Mouse (Mus musculus): ENCODE measurements around the gene Abca3. TPM values are rescaled to one million over a fixed set of nuclear protein-coding genes. Genes with fewer than 3 reads are reported as not detected.
"Not testable (repeated sequence)": the region's sequence is repeated elsewhere in the genome, so short reads cannot be mapped to it uniquely, and the experiment has no call there.

The Abca3 gene
- polyA plus RNA-seq, 1 experiment from 2014 or later, result 30.4 TPM

DNA sequence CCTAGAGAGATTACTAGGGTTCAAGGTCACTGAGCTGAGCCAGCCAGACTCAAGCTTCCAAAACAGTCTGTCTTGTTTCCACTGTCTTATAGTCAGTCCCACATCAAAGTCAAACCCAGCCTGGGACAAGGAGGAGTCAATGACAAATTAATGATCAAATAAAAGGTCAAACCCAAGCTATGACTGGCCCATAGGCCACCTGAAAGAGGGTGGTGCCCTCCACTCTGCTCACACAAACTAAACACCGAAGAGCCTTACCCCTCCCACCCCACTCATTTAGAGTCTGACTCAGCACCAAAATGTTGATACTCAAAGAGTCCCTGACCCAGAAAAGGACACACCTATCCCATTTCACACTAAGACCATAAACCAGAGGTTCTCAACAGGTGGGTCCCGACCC is 101.6 kb downstream of the Abca3 start:
- H3K4me3 ChIP-seq (ENCODE audit: low read depth, low read length), result no peak overlapping the region
- no peak overlapping the region for H3K27ac ChIP-seq (ENCODE audit: low read depth, low read length)

DNA sequence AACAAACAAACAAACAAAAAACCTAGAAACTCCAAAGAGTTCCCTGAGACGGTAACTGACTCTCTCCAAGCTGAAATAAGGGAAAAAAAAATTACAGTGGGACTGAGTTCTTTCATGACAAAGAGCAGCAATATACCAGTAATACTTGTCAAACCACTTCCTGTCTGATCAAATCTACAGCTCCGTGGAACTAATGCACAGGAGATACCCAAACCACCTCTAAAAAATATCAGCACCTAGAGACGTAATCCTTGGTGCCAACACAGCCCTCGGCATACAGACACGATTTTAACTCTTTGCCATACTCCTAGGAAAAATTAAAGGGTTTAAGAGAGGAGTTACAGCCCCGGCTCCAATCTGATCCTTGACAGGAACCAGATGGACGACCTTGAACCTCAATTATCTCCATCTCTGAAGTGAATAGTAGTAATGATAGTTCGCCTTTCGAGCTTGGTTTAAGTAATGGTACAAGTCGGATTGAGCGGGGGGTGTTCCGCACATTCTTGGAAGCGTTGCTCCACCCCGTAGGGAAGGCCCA is 102.5 kb downstream of the Abca3 start:
- no peak for ATAC-seq (replicated peaks; ENCODE audit: low FRiP score)
- peak overlapping the region; percentile 98 for H3K9ac ChIP-seq (ENCODE audit: low read depth, low read length)

More for the DNA sequence above, 101.6 kb downstream of the Abca3 start:
- DNase-seq (ENCODE audit: low spot score) (no peak), ATAC-seq (replicated peaks; ENCODE audit: low FRiP score) (no peak)
- no peak overlapping the region for H3K9ac ChIP-seq (ENCODE audit: low read depth, low read length)
- H3K4me1 ChIP-seq (replicated peaks; ENCODE audit: control insufficient read depth, insufficient read depth, low read length), result peaks cover 11% of the 10 kb centered on the region
- 71% methylated on average over 2 of the region's 2 CpGs for WGBS
- H3K4me2 ChIP-seq, result no peak overlapping the region
- no peaks in the 10 kb centered on the region for H3K9me3 ChIP-seq (ENCODE audit: control insufficient read depth, low read length)
- H3K27me3 ChIP-seq (replicated peaks; ENCODE audit: control insufficient read depth, insufficient read depth, low read length), result no peaks in the 10 kb centered on the region
- H3K36me3 ChIP-seq (ENCODE audit: control insufficient read depth, insufficient read depth, low read length), result peaks cover 22% of the 10 kb centered on the region

DNA sequence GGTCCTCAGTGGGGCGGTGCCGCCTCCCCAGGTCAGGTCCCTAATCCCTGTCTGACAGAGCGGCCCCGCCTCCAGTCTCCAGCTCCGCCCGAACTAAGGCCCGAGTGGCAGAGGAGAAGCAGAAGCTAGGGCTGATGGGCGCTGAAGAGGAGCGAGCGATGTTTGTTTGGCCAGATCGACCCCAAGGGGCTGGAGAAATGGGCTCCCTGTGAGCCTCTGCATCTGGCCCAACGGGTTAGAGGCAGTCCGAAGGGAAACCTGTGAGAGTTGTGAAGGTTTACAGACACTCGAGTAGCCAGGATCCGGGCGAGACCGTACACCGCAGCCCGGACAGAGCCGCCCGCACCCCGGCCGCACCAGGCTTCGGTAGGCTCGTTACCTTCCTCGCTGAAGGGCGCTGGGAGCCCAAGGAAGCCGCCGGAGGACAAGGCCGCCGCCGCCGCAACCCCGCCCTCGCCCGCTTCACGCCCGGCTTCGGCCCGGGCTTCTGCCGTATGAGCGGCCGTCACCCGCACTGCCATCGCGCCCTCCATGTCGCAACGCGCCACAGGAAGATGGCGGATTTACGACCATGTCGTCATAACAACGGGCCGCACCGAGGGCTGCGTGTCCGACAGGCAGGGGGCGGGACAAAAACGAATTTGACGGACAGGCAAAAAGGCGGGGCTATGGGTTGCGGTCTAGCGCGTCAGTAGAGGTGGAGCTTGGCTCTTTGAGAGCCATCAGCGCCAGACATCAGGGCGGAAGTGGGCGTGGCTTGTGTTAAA is 103.2 kb downstream of the Abca3 start:
- H3K36me3 ChIP-seq (ENCODE audit: control insufficient read depth, insufficient read depth, low read length), result peaks cover 11% of the 10 kb centered on the region
- DNase-seq (ENCODE audit: low spot score) (peak; percentile 98), ATAC-seq (replicated peaks; ENCODE audit: low FRiP score) (peak; percentile 94)
- H3K27ac ChIP-seq (ENCODE audit: low read depth, low read length), result peak overlapping the region; percentile 99
- H3K27me3 ChIP-seq (replicated peaks; ENCODE audit: control insufficient read depth, insufficient read depth, low read length), result no peaks in the 10 kb centered on the region
- WGBS, result under 1% methylated on average over 67 of the region's 67 CpGs
- peaks cover 11% of the 10 kb centered on the region for H3K4me1 ChIP-seq (replicated peaks; ENCODE audit: control insufficient read depth, insufficient read depth, low read length)
- peak overlapping the region; percentile 98 for H3K9ac ChIP-seq (ENCODE audit: low read depth, low read length)
- H3K4me2 ChIP-seq, result peak overlapping the region; percentile 90
- no peaks in the 10 kb centered on the region for H3K9me3 ChIP-seq (ENCODE audit: control insufficient read depth, low read length)
- peak overlapping the region; percentile 86 for H3K4me3 ChIP-seq (ENCODE audit: low read depth, low read length)

More for the DNA sequence above, 102.5 kb downstream of the Abca3 start:
- Histone ChIP-seq H3K27me3 (replicated peaks; ENCODE audit: control insufficient read depth, insufficient read depth, low read length) (no peaks in the 10 kb centered on the region), H3K27ac (ENCODE audit: low read depth, low read length) (peak overlapping the region; percentile 99), H3K9me3 (ENCODE audit: control insufficient read depth, low read length) (no peaks in the 10 kb centered on the region), H3K4me2 (peak overlapping the region; percentile 90), H3K4me3 (ENCODE audit: low read depth, low read length) (peak overlapping the region; percentile 86), H3K36me3 (ENCODE audit: control insufficient read depth, insufficient read depth, low read length) (peaks cover 17% of the 10 kb centered on the region), H3K4me1 (replicated peaks; ENCODE audit: control insufficient read depth, insufficient read depth, low read length) (peaks cover 11% of the 10 kb centered on the region)
- WGBS, result 5% methylated on average over 14 of the region's 14 CpGs
- DNase-seq (ENCODE audit: low spot score), result no peak

DNA sequence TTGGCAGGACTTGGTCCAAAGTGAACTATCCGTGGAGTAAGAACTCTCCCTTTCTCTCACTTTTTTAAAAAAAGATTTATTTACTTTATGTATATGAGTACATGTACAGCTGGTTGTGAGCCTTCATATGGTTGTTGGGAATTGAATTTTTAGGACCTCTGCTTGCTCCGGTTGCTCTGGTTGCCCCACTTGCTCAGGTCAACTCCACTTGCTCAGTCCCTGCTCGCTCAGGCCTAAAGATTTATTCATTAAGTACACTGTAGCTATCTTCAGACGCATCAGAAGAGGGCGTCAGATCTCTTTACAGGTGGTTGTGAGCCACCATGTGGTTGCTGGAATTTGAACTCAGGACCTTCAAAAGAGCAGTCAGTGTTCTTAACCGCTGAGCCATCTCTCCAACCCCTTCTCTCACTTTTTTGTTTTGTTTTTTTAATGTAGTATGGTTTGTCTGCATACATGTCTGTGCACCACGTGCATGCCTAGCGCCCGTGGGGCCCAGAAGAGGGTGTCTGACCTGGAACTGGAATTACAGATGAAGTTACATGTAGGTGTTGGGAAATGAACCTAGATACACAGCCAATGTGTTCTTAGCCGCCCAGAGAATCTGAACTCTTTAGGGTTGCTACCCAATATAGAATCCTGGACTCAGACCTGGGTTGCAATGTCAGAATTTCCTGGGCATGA is 103.9 kb downstream of the Abca3 start:
- peak overlapping the region; percentile 37; the same call in 1 of the 2 replicates for H3K9ac ChIP-seq (ENCODE audit: low read depth, low read length)
- H3K4me1 ChIP-seq (replicated peaks; ENCODE audit: control insufficient read depth, insufficient read depth, low read length), result peaks cover 11% of the 10 kb centered on the region
- not testable (repeated sequence) for H3K27me3 ChIP-seq (replicated peaks; ENCODE audit: control insufficient read depth, insufficient read depth, low read length); H3K9me3 ChIP-seq (ENCODE audit: control insufficient read depth, low read length); H3K36me3 ChIP-seq (ENCODE audit: control insufficient read depth, insufficient read depth, low read length); DNase-seq (ENCODE audit: low spot score)
- ATAC-seq (replicated peaks; ENCODE audit: low FRiP score), result peak; percentile 2; the same call in 1 of the 2 replicates
- H3K4me2 ChIP-seq, result peak overlapping the region; percentile 51
- peak overlapping the region; percentile 21; the same call in 1 of the 2 replicates for H3K4me3 ChIP-seq (ENCODE audit: low read depth, low read length)
- peak overlapping the region; percentile 64 for H3K27ac ChIP-seq (ENCODE audit: low read depth, low read length)
- 45% methylated on average over 10 of the region's 10 CpGs for WGBS

Small RNA genes within 50 kb of the gene (microRNA-seq; reads per million reads assigned to microRNA genes)
- gene Gm24427 (ENCODE audit: borderline number of aligned reads), result not detected

Other genes starting within 250 kb of the Abca3 start
- 31.8 and 37.0 TPM in 2 replicates for gene Pdpk1, start 201.0 kb upstream of the Abca3 start, polyA plus RNA-seq (2014; fragmentation: Nextera tagmentation; extraction: Ambion mirVana)
- gene Amdhd2, start 188.2 kb upstream of the Abca3 start, polyA plus RNA-seq (2014; fragmentation: Nextera tagmentation; extraction: Ambion mirVana), result 30.5 and 35.2 TPM in 2 replicates
- 476 and 499 TPM in 2 replicates for gene Atp6v0c, start 182.2 kb upstream of the Abca3 start, polyA plus RNA-seq (2014; fragmentation: Nextera tagmentation; extraction: Ambion mirVana)
- gene Tbc1d24, start 146.4 kb upstream of the Abca3 start, polyA plus RNA-seq (2014; fragmentation: Nextera tagmentation; extraction: Ambion mirVana), result 13.3 and 14.5 TPM in 2 replicates
- gene Ntn3, start 142.4 kb upstream of the Abca3 start, polyA plus RNA-seq (2014; fragmentation: Nextera tagmentation; extraction: Ambion mirVana), result 2.3 and 2.7 TPM in 2 replicates
- 16.6 and 17.2 TPM in 2 replicates for gene Tedc2, start 131.1 kb upstream of the Abca3 start, polyA plus RNA-seq (2014; fragmentation: Nextera tagmentation; extraction: Ambion mirVana)
- gene Ccnf, start 100.5 kb upstream of the Abca3 start, polyA plus RNA-seq (2014; fragmentation: Nextera tagmentation; extraction: Ambion mirVana), result 95.6 and 107 TPM in 2 replicates
- 0.19 TPM in 1 of 2 replicates, not detected in the other for gene Abca17, start 882 bp upstream of the Abca3 start, polyA plus RNA-seq (2014; fragmentation: Nextera tagmentation; extraction: Ambion mirVana)
- gene Rnps1, start 62.6 kb downstream of the Abca3 start, polyA plus RNA-seq (2014; fragmentation: Nextera tagmentation; extraction: Ambion mirVana), result 336 and 347 TPM in 2 replicates
- gene Eci1, start 74.7 kb downstream of the Abca3 start, polyA plus RNA-seq (2014; fragmentation: Nextera tagmentation; extraction: Ambion mirVana), result 122 and 126 TPM in 2 replicates
- gene Dnase1l2, start 91.2 kb downstream of the Abca3 start, polyA plus RNA-seq (2014; fragmentation: Nextera tagmentation; extraction: Ambion mirVana), result 1.1 and 1.3 TPM in 2 replicates
- 20.0 and 23.5 TPM in 2 replicates for gene E4f1, start 118.4 kb downstream of the Abca3 start, polyA plus RNA-seq (2014; fragmentation: Nextera tagmentation; extraction: Ambion mirVana)
- gene Pgp, start 118.4 kb downstream of the Abca3 start, polyA plus RNA-seq (2014; fragmentation: Nextera tagmentation; extraction: Ambion mirVana), result 119 and 123 TPM in 2 replicates
- gene Bricd5, start 121.9 kb downstream of the Abca3 start, polyA plus RNA-seq (2014; fragmentation: Nextera tagmentation; extraction: Ambion mirVana), result 0.25 and 0.26 TPM in 2 replicates
- 22.3 TPM in 2 replicates for gene Mlst8, start 127.1 kb downstream of the Abca3 start, polyA plus RNA-seq (2014; fragmentation: Nextera tagmentation; extraction: Ambion mirVana)
- gene Caskin1, start 136.7 kb downstream of the Abca3 start, polyA plus RNA-seq (2014; fragmentation: Nextera tagmentation; extraction: Ambion mirVana), result 0.47 and 0.56 TPM in 2 replicates
- 81.0 and 90.7 TPM in 2 replicates for gene Traf7, start 176.0 kb downstream of the Abca3 start, polyA plus RNA-seq (2014; fragmentation: Nextera tagmentation; extraction: Ambion mirVana)
- 2.0 and 2.4 TPM in 2 replicates for gene Rab26, start 182.3 kb downstream of the Abca3 start, polyA plus RNA-seq (2014; fragmentation: Nextera tagmentation; extraction: Ambion mirVana)
- gene Pkd1, start 197.9 kb downstream of the Abca3 start, polyA plus RNA-seq (2014; fragmentation: Nextera tagmentation; extraction: Ambion mirVana), result 8.7 and 12.2 TPM in 2 replicates